Mouse (Mus musculus): Measurements from ENCODE around the gene Nrtn. TPM values are rescaled to one million over a fixed set of nuclear protein-coding genes. Genes with fewer than 3 reads are reported as not detected.
A peak's percentile ranks its signal among the peaks of the same experiment; 100 is the strongest.

Nrtn gene
- polyA plus RNA-seq, 2 experiments from 2014 or later: not detected

GRCm38 (mm10) chr17:56762769-56763731 lies 5.7 kb upstream of the Nrtn start:
- ATAC-seq: no peak

GRCm38 (mm10) chr17:56761991-56762410 lies 4.7 kb upstream of the Nrtn start:
- peak; percentile 33 for ATAC-seq

GRCm38 (mm10) chr17:56761077-56761476 lies 3.7 kb upstream of the Nrtn start:
- no peak for ATAC-seq

- no peak for ATAC-seq
Measured at GRCm38 (mm10) chr17:56759261-56759660, 1.9 kb upstream of the Nrtn start.

- peak; percentile 17 for ATAC-seq
Measured at GRCm38 (mm10) chr17:56758132-56758531, 802 bp upstream of the Nrtn start.

GRCm38 (mm10) chr17:56756703-56757399 lies 479 bp downstream of the Nrtn start:
- ATAC-seq: no peak

GRCm38 (mm10) chr17:56754271-56755185 lies 2.8 kb downstream of the Nrtn start:
- ATAC-seq: no peak

GRCm38 (mm10) chr17:56753452-56753851 lies 3.9 kb downstream of the Nrtn start:
- ATAC-seq: no peak

GRCm38 (mm10) chr17:56751404-56752072 lies 5.8 kb downstream of the Nrtn start:
- no peak for ATAC-seq

GRCm38 (mm10) chr17:56744173-56744572 lies 13.2 kb downstream of the Nrtn start:
- ATAC-seq: no peak

GRCm38 (mm10) chr17:56740788-56741160 lies 16.6 kb downstream of the Nrtn start:
- ATAC-seq: no peak

GRCm38 (mm10) chr17:56740118-56740787 lies 17.1 kb downstream of the Nrtn start:
- no peak for ATAC-seq

GRCm38 (mm10) chr17:56738221-56738620 lies 19.1 kb downstream of the Nrtn start:
- ATAC-seq: no peak

GRCm38 (mm10) chr17:56736534-56736933 lies 20.8 kb downstream of the Nrtn start:
- no peak for ATAC-seq

GRCm38 (mm10) chr17:56729656-56730055 lies 27.7 kb downstream of the Nrtn start:
- ATAC-seq: no peak

- no peak for ATAC-seq
Measured at GRCm38 (mm10) chr17:56729151-56729550, 28.2 kb downstream of the Nrtn start.

GRCm38 (mm10) chr17:56728117-56728516 lies 29.2 kb downstream of the Nrtn start:
- no peak for ATAC-seq

- ATAC-seq: no peak
Measured at GRCm38 (mm10) chr17:56727659-56728058, 29.7 kb downstream of the Nrtn start.

- no peak for ATAC-seq
Measured at GRCm38 (mm10) chr17:56727029-56727649, 30.2 kb downstream of the Nrtn start.

- no peak for ATAC-seq
Measured at GRCm38 (mm10) chr17:56723419-56724161, 33.7 kb downstream of the Nrtn start.
